Mouse (Mus musculus) embryo, embryonic 11.5 days (tissue): ENCODE data around the gene Ptpn11.
"Not testable (repeated sequence)": the region's sequence is repeated elsewhere in the genome, so short reads cannot be mapped to it uniquely, and the experiment has no call there.

Source experiments
- DNase-seq: peaks from one replicate; pipeline ENCODE4 v3.0.0-alpha.2; 2012; ENCODE audit warnings: low read depth, low spot score

Ptpn11 gene

GRCm38 (mm10) chr5:121215380-121216125, 24.4 kb upstream of the Ptpn11 start:
- peak; percentile 57 for DNase-seq

GRCm38 (mm10) chr5:121214707-121215106, 23.5 kb upstream of the Ptpn11 start:
- DNase-seq = no peak

DNA sequence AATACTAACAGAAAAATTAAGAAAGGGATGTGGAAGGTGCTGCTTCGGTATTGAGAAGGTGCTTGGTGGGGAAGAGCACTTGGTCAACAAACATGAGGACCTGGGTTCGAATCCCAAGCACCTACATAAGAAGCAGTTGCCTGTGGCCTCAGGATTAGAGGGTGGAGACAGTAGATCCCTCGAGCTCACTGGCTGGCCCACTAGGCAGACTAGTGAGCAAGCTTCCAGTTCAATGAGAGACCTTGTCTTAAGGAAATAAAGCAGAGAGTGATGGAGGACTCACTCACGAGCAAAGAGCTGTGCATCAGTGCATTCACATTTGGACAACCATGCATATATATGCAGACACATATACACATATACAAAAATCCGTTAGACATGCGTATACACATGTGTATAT, 20.9 kb upstream of the Ptpn11 start:
- no peak for DNase-seq

- no peak for DNase-seq
Observed at GRCm38 (mm10) chr5:121210601-121210924, 19.4 kb upstream of the Ptpn11 start.

DNA sequence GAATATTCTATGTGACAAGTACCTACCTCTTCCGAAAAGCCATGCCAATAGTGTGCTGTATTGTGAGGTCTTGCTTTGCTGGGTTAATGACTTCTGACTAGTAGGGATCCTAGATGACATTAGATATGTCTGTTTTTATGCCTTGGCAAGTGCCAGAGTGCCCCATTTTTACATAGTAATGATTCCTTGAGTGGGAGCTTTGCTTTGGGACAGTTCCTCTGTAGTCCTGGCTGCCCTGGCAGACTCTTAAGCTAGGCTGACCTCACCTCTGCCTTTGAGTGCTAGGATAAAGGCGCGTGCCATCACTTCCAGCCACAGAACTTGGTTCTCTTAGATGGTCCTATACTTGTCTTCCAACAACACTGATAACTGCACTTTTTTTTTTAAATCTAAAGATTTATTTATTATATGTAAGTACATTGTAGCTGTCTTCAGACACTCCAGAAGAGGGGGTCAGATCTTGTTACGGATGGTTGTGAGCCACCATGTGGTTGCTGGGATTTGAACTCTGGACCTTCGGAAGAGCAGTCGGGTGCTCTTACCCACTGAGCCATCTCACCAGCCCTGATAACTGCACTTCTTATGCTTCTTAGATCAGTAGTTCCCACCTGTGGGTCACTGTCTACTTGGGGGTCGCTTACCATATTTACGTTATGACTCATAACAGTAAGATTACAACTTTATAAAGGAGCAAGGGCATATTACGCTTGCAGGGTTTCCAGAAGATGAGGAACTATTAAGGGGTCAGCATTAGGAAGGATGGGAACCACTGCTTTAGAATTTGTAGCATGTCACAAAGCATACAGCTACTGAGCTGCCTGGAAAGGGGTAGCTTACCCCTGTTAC, 18.8 kb upstream of the Ptpn11 start:
- DNase-seq = no peak

- DNase-seq = no peak
Observed at GRCm38 (mm10) chr5:121206984-121207383, 15.8 kb upstream of the Ptpn11 start.

GRCm38 (mm10) chr5:121206540-121206939, 15.3 kb upstream of the Ptpn11 start:
- DNase-seq = no peak

GRCm38 (mm10) chr5:121205537-121206130, 14.4 kb upstream of the Ptpn11 start:
- not testable (repeated sequence) for DNase-seq

DNA sequence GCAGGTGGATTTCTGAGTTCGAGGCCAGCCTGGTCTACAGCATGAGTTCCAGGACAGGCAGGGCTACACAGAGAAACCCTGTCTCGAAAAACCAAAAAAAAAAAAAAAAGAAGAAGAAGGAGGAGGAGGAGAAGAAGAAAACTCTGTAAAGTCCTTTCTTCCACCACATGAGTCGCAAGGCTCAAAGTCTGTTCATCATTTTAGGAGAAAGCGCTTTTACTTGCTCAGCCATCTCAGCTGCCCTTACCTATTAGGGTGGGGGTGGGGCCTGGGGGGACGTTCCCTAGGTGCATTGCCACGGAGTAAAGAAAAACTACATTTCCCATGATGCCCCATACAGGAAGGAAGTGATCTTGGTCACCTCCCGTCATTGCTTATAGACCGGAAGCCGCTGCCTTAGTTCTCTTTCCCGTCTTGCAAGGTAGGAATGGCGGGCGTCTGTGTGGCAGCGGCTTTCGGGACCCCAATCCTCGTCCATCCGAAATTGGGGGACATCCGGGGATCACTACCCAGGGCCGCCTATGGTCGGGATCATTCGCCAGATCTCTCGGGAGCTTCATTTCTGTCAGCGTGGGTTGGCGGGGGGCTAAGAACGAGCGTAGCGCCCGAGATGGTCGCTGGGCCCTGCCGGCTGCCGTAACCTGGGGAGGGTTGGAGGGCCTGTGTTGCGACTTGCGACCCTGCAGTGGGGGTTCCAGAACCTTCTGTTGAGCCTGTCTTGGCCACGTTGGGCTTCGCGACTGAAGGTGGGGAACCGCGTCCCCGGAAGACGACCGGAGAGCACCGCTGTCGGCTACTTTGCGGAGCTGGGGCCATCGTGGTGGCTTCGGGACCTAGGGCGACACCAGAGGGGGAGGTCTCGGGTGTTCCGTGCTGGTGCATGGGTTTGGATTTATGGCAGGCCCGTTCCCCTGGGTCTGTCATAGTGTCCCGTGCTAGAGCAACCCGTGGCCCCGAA, 13.2 kb upstream of the Ptpn11 start, which contains the start of gene Rpl6:
Rpl6 (plus strand) TSS at position 350 of the 958 bp plus-strand sequence.
- peak; percentile 65 for DNase-seq

DNA sequence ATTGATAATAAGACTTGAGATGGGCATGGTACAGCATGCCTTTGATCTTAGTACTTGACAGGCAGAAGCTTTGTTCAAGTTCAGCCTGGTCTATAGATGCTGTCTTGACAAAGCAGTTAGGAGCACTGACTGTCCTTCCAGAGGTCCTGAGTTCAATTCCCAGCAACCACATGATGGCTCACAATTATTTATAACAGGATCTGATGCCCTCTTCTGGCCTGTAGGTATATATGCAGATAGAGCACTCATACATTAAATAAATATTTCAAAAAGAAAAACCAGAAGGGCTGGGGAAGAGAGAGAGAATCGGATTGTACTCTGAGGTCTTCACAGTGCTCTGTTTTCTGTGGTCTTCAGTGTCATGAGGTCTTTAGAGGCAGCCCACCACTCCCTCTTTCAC, 11.3 kb upstream of the Ptpn11 start:
- DNase-seq = no peak

GRCm38 (mm10) chr5:121201739-121202138, 10.5 kb upstream of the Ptpn11 start:
- no peak for DNase-seq

DNA sequence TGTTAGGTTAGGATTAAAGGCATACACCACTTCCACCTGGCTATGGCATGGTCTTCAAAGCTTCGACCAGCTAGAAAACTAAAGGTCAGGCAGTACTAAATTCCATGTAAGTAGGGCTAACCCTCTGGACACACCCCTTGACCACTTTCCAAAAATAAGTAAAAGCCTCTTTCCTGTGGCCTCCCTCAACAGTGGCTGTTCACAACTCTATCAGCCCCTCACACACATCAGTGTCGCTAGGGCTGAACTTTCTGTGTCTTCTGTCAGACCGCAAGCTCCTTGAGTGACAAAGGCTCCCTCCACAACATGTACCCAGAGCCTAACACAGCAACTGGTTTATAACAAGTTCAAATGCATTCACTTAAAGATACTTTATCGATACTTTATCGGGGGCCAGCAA, 7.2 kb upstream of the Ptpn11 start:
- DNase-seq = no peak

DNA sequence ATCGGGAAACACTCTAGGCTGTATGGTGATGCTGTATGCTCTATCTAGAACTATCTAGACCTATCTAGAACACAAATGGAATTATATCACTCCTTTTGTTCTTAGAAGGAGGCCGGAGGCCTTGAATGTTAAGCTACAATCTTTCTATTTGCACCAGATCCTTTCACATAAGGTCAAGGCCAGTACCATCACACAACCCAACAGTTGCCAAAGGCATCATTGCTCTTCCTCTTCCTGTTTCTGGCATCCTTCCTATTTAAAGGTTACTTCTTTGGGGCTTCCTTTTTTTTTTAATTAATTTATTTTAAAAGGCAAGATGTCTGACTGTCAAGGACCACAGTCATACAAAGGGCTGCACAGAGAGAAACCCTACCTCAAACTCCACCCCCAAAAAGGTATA, 6.1 kb upstream of the Ptpn11 start:
- DNase-seq = no peak

DNA sequence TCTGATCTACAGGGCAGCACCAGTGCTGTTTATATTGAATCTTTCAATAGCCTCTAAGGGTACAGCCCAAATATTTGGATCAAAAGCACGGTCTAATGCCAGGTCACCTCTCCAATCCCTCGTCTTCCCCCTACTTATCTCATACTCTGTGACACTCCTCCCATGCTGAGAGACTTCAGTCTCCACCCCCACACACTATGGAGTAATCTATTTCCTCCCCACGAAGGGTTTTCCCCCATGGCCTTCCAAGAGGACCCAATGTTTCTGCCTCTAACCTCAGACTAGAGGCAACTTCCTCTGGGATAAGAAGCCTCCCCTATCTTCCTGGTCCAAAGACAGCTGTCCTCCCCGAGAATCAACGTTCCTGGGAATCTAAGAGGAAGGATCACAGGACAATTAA, 5.6 kb upstream of the Ptpn11 start:
- no peak for DNase-seq

- no peak for DNase-seq
Observed at GRCm38 (mm10) chr5:121194173-121194572, 3.0 kb upstream of the Ptpn11 start.

- no peak for DNase-seq
Observed at GRCm38 (mm10) chr5:121191584-121191906, 348 bp upstream of the Ptpn11 start.

- no peak for DNase-seq
Observed at GRCm38 (mm10) chr5:121190210-121190835, 874 bp downstream of the Ptpn11 start.

GRCm38 (mm10) chr5:121189182-121189581, 2.0 kb downstream of the Ptpn11 start:
- DNase-seq = no peak

GRCm38 (mm10) chr5:121188265-121188664, 2.9 kb downstream of the Ptpn11 start:
- no peak for DNase-seq

DNA sequence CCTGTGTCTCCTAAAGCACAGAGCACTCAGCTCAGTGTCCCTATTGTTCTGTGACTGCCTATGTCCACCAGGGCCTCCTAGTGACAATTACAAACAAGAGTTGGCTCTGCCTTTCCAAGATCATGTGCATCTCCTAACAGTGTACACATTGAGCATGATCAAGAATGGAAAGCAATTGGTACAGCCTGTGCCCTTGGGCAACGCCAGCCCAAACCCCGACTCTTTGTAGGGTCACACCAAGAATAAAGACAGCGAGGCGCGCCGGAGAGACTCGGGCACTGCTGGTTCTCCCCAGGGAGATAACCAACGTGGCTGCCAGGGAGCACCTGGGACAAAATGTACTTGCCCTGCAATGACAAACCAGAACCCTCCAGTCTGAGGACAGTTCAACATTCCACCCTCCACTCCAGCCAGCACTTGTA, 3.6 kb downstream of the Ptpn11 start:
- no peak for DNase-seq

DNA sequence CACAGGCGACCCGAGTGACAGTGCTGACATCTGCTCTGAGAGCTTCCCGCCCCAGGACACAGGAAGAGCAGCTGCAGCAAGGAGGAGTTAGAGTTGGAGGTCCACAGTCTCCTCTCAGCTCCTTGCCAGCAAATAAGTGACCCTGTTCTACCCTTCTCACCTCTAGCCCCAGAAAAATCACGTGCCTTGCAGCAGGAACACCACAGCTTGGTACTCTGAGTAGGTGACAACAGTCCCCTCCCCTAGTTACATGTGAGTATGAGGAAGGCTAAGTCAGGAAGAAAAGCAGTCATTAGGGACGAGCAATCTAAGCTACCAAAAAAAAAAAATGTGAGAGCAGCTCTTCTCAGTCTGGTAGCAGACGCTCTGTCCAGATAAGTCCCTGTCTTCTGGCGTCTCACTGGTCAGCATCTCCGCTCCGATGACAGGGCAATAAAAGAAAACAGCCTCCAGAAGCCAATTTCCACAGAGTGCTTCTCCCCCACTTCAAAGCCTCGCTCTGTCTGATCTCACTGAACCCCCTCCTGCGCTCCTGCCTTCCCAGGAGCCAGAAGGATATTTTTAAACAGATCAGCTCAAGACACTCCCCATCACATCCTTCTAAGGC, 6.1 kb downstream of the Ptpn11 start:
- peak; percentile 8 for DNase-seq
